Mouse (Mus musculus): Measurements from ENCODE around the gene Cilp2.
A peak's percentile ranks its signal among the peaks of the same experiment; 100 is the strongest.

Gene Cilp2

GRCm38 (mm10) chr8:69887289-69888243, at the start of gene Cilp2:
Gene Cilp2 (minus strand): TSS chr8:69887687.
- no peak for DNase-seq (ENCODE audit: low spot score)

- DNase-seq (ENCODE audit: low spot score), result peak; percentile 76
Measured at GRCm38 (mm10) chr8:69936050-69936794, 48.7 kb upstream of the Cilp2 start.

- DNase-seq (ENCODE audit: low spot score), result no peak
Measured at GRCm38 (mm10) chr8:69935431-69935830, 47.9 kb upstream of the Cilp2 start.

- DNase-seq (ENCODE audit: low spot score), result no peak
Measured at GRCm38 (mm10) chr8:69934582-69934981, 47.1 kb upstream of the Cilp2 start.

- DNase-seq (ENCODE audit: low spot score), result no peak
Measured at GRCm38 (mm10) chr8:69933811-69934210, 46.3 kb upstream of the Cilp2 start.

GRCm38 (mm10) chr8:69926901-69927300, 39.4 kb upstream of the Cilp2 start:
- DNase-seq (ENCODE audit: low spot score), result no peak

- no peak for DNase-seq (ENCODE audit: low spot score)
Measured at GRCm38 (mm10) chr8:69923986-69924385, 36.5 kb upstream of the Cilp2 start.

- no peak for DNase-seq (ENCODE audit: low spot score)
Measured at GRCm38 (mm10) chr8:69921141-69921540, 33.7 kb upstream of the Cilp2 start.

GRCm38 (mm10) chr8:69919876-69920662, 32.6 kb upstream of the Cilp2 start:
- peak; percentile 88 for DNase-seq (ENCODE audit: low spot score)

GRCm38 (mm10) chr8:69919010-69919409, 31.5 kb upstream of the Cilp2 start:
- peak; percentile 90 for DNase-seq (ENCODE audit: low spot score)

- no peak for DNase-seq (ENCODE audit: low spot score)
Measured at GRCm38 (mm10) chr8:69918506-69918905, 31.0 kb upstream of the Cilp2 start.

GRCm38 (mm10) chr8:69915748-69916147, 28.3 kb upstream of the Cilp2 start:
- peak; percentile 49 for DNase-seq (ENCODE audit: low spot score)

- DNase-seq (ENCODE audit: low spot score), result no peak
Measured at GRCm38 (mm10) chr8:69914526-69914925, 27.0 kb upstream of the Cilp2 start.

- no peak for DNase-seq (ENCODE audit: low spot score)
Measured at GRCm38 (mm10) chr8:69912478-69913074, 25.1 kb upstream of the Cilp2 start.

GRCm38 (mm10) chr8:69911917-69912316, 24.4 kb upstream of the Cilp2 start:
- no peak for DNase-seq (ENCODE audit: low spot score)

- DNase-seq (ENCODE audit: low spot score), result no peak
Measured at GRCm38 (mm10) chr8:69907106-69907505, 19.6 kb upstream of the Cilp2 start.

GRCm38 (mm10) chr8:69906260-69906659, 18.8 kb upstream of the Cilp2 start:
- no peak for DNase-seq (ENCODE audit: low spot score)

- no peak for DNase-seq (ENCODE audit: low spot score)
Measured at GRCm38 (mm10) chr8:69904096-69904495, 16.6 kb upstream of the Cilp2 start.

GRCm38 (mm10) chr8:69903063-69903542, 15.6 kb upstream of the Cilp2 start:
- DNase-seq (ENCODE audit: low spot score), result peak; percentile 100

- DNase-seq (ENCODE audit: low spot score), result no peak
Measured at GRCm38 (mm10) chr8:69902163-69903062, 14.9 kb upstream of the Cilp2 start, which contains the start of the genes Tssk6, Ndufa13 and Yjefn3. Gene Tssk6 (plus strand): TSS chr8:69902184. Gene Ndufa13 (minus strand): TSS chr8:69902558. Gene Yjefn3 (minus strand): TSS chr8:69902712.

All from embryo, embryonic 10.5 days (tissue).